Mouse (Mus musculus) hindbrain, embryonic 13.5 days (tissue): ENCODE measurements around the gene Cep57. TPM values are rescaled to one million over a fixed set of nuclear protein-coding genes. Genes with fewer than 3 reads are reported as not detected.
"Not testable (repeated sequence)": the region's sequence is repeated elsewhere in the genome, so short reads cannot be mapped to it uniquely, and the experiment has no call there.

ENCODE experiments used
- ATAC-seq: fragments of 200-750 bp; cut with Nextera tagmentation; 2 replicates; pipeline ENCODE4 v1.8.0; 2017; ENCODE audit warnings: moderate TSS enrichment; ENCODE audit not compliant: low FRiP score
- H3K27ac ChIP-seq: fragments of 300-500 bp; sonication (generic); 2 replicates; pipeline ENCODE4 v1.5.1; 2015; ENCODE audit warnings: inconsistent platforms, mild to moderate bottlenecking, moderate library complexity
- H3K27me3 ChIP-seq: fragments of 300-500 bp; sonication (generic); 2 replicates; pipeline ENCODE4 v1.6.1; 2015; ENCODE audit warnings: mild to moderate bottlenecking, inconsistent platforms
- H3K36me3 ChIP-seq: fragments of 300-500 bp; sonication (generic); 2 replicates; pipeline ENCODE4 v1.6.1; 2015; ENCODE audit warnings: mild to moderate bottlenecking, inconsistent platforms
- H3K4me1 ChIP-seq: fragments of 300-500 bp; sonication (generic); replicated peaks from 2 replicates; pipeline ENCODE4 v1.6.1; 2015; ENCODE audit warnings: inconsistent platforms
- H3K4me2 ChIP-seq: fragments of 300-500 bp; sonication (generic); 2 replicates; pipeline ENCODE4 v1.6.1; 2015; ENCODE audit warnings: inconsistent platforms, mild to moderate bottlenecking, moderate library complexity
- H3K4me3 ChIP-seq: fragments of 300-500 bp; sonication (generic); 2 replicates; pipeline ENCODE4 v1.5.1; 2015; ENCODE audit warnings: mild to moderate bottlenecking, inconsistent platforms
- H3K9ac ChIP-seq: fragments of 300-500 bp; sonication (generic); 2 replicates; pipeline ENCODE4 v1.6.1; 2015; ENCODE audit warnings: mild to moderate bottlenecking, inconsistent platforms
- H3K9me3 ChIP-seq: fragments of 300-500 bp; sonication (generic); 2 replicates; pipeline ENCODE4 v1.6.1; 2016; ENCODE audit warnings: inconsistent platforms
- WGBS: fragments of 180-500 bp; shearing (Covaris S2); methylation state at CpG from one replicate; pipeline ENCODE4 v1.1.7; 2015; 5-methylcytosine and 5-hydroxymethylcytosine counted together
- polyA plus RNA-seq: library from polyadenylated mRNA; unstranded; fragments of >200 nt; fragmentation: Nextera tagmentation; extraction: Ambion mirVana; gene quantifications from 2 replicates; pipeline ENCODE4 v1.2.1, GENCODE M21; 2015

Cep57 gene
- polyA plus RNA-seq, 1 experiment from 2014 or later, result 41.9 TPM

DNA sequence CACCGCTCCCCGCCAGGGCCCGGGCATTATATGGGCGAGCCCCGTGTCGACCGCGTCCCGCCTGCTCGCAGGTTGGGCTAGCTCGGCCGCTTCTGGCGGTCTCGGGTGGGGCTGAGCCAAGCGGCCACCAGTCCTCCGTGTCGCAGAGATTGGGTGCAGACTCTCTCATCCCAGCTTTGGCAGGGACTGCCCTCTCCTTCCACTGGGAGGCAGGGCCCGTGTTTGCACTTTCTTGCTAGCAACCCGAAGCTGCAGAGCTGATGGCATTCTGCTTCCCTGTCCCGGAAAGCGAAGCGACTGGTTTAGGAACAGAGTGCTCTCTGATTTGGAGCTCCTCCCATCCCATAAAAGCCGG is 1.2 kb upstream of the Cep57 start:
- ATAC-seq, result peak; percentile 34

DNA sequence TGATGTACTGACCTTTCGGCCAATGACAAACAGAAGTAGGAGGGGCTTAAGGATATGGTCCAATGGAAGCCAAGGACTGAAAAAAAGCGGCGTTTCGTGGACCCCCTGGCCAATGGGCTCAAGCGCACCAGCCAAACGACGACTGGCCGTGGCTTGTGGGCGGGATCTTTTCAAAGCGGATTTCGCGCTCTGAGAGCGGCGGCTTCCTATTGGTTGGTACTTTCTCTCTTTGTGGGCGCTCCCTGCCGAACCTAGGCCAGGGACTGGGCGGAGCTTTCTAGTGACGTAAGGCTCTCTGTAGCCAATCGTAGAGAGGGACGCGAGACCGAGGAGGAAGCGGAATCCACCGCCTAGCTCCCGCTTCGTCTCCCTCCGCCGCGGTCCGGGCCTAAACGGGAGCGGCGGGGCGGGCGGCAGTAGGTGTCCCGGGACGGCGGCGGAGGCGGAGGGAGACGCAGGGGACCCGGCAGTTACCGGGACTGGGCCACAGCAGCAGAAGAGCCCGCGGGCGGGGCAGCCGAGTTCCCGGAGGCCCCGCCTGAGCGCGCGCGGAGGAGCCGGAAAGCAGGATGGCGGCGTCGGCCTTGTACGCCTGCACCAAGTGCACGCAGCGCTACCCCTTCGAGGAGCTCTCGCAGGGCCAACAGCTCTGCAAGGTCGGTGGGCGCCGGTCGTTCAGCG is 639 bp upstream of the Cep57 start, which contains the start of gene Fam76b:
Gene Fam76b (plus strand): TSS at position 311 of the 681 bp plus-strand sequence.
- peak; percentile 96 for ATAC-seq
- Histone ChIP-seq H3K27me3 (no peaks in the 10 kb centered on the region), H3K4me3 (peak within 1 kb of the TSS; percentile 84), H3K4me2 (peak within 1 kb of the TSS; percentile 83), H3K9me3 (no peaks in the 10 kb centered on the region), H3K27ac (peak within 1 kb of the TSS; percentile 99), H3K36me3 (peaks cover 20% of the 10 kb centered on the region), H3K9ac (peak within 1 kb of the TSS; percentile 94), H3K4me1 (peaks cover 30% of the 10 kb centered on the region)
- under 1% methylated on average over 67 of the region's 67 CpGs for WGBS

More for the DNA sequence above, 1.2 kb upstream of the Cep57 start:
- no peaks in the 10 kb centered on the region for H3K9me3 ChIP-seq
- H3K9ac ChIP-seq, result peak overlapping the region; percentile 94
- under 1% methylated on average over 23 of the region's 23 CpGs for WGBS
- H3K4me3 ChIP-seq, result peak overlapping the region; percentile 84
- peak overlapping the region; percentile 99 for H3K27ac ChIP-seq
- H3K36me3 ChIP-seq, result peaks cover 23% of the 10 kb centered on the region
- H3K4me2 ChIP-seq, result peak overlapping the region; percentile 83
- H3K4me1 ChIP-seq, result peaks cover 28% of the 10 kb centered on the region
- H3K27me3 ChIP-seq, result no peaks in the 10 kb centered on the region

DNA sequence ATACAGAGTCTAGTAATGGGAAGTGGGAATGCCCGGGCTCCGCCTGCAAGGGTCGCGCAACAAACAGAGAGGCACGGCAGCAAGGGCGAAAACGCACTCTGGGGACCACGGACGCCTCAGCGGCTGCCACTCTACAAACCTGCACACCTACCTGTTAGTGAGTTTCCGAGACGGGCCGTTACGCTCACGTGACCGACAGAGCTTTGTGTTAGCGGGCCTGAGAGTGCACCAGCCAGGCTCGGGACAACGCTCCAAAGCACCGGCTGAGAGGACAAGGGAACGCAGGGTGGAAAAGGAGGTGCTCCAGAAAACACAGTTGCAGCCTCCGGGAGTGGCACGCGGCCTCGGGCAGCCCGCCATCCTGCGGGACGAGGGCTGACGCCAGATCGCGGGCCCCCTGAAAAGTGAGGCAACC is 509 bp downstream of the Cep57 start:
- Histone ChIP-seq H3K9ac (peak overlapping the region; percentile 90), H3K4me3 (peak overlapping the region; percentile 84), H3K27me3 (no peaks in the 10 kb centered on the region), H3K4me1 (peaks cover 33% of the 10 kb centered on the region), H3K27ac (peak overlapping the region; percentile 97), H3K9me3 (no peaks in the 10 kb centered on the region), H3K4me2 (peak overlapping the region; percentile 75), H3K36me3 (peaks cover 10% of the 10 kb centered on the region)
- peak; percentile 18 for ATAC-seq
- WGBS, result under 1% methylated on average over 31 of the region's 31 CpGs

DNA sequence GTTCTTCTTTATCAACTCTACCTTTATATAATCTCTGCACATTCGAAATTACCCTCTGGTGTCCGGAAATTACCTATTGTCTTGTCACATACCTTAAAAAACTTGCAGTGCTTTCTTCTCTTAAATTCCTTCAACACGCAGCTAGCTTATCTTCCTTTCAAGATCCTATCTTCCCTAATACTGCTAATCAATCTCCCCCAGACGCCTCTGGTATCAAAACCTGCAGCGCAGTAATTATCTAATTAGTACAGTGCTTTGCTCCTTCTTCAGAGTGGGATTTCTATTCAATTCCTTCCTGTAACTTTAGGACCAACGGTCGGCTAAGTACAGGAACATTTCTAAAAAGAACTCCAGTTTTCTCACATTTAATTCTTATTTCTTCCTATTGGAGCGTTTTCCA is 1.0 kb downstream of the Cep57 start:
- H3K27me3 ChIP-seq, result no peaks in the 10 kb centered on the region
- peak overlapping the region; percentile 84 for H3K4me3 ChIP-seq
- peak overlapping the region; percentile 75 for H3K4me2 ChIP-seq
- H3K9ac ChIP-seq, result peak overlapping the region; percentile 90
- 5% methylated on average over 8 of the region's 8 CpGs for WGBS
- H3K27ac ChIP-seq, result peak overlapping the region; percentile 97
- peaks cover 33% of the 10 kb centered on the region for H3K4me1 ChIP-seq
- H3K9me3 ChIP-seq, result no peaks in the 10 kb centered on the region
- H3K36me3 ChIP-seq, result peaks cover 8% of the 10 kb centered on the region
- no peak for ATAC-seq

DNA sequence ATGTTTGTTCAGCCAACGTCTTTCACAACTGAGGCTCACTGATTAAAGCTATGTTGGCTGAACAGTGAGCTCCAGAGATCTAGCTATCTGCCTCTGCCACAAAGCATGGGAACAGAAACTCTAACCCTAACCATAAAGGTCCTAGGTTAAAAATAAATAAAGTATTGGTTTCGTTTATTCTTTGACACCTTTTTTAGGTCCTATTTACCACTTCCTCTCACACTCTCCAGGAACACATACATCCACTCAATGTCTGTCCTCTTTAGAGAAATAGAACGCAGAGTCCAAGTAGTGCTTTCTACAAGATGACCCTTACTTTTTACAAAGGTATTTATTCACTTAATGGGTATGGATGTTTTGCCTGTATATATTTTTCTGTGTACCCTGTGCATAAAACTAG is 6.1 kb downstream of the Cep57 start:
- Histone ChIP-seq H3K27me3 (no peaks in the 10 kb centered on the region), H3K4me1 (peaks cover 21% of the 10 kb centered on the region), H3K4me3 (no peak overlapping the region), H3K36me3 (peaks cover 48% of the 10 kb centered on the region), H3K27ac (no peak overlapping the region), H3K9me3 (no peaks in the 10 kb centered on the region), H3K4me2 (no peak overlapping the region), H3K9ac (no peak overlapping the region)
- no peak for ATAC-seq
- 94% methylated on average over 3 of the region's 3 CpGs for WGBS

DNA sequence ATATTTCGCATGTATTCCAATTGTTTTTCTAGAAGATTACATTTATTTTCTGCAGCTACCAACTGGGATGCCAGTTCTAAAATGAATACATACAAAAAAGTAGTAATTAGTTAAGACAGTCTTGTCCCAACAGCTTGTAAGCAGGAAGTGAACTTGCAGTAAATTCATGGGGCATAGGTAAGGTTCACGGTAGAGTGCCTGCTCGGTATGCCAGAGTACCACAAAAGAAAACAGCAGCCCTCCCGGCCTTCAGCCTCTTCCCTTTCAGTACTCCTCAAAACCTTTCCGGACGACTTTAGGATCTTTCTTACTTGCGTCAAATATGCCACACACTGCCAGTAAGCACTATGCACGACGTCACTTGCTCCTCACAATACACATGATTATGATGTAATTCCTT is 8.5 kb downstream of the Cep57 start:
- ATAC-seq, result no peak
- no peak overlapping the region for H3K27ac ChIP-seq
- WGBS, result 89% methylated on average over 9 of the region's 9 CpGs
- H3K4me3 ChIP-seq, result no peak overlapping the region
- H3K4me1 ChIP-seq, result 0 out of 2 replicates have a peak, but pooled peaks cover 5% of the 10 kb centered on the region
- H3K4me2 ChIP-seq, result no peak overlapping the region
- H3K9me3 ChIP-seq, result no peaks in the 10 kb centered on the region
- no peaks in the 10 kb centered on the region for H3K27me3 ChIP-seq
- H3K36me3 ChIP-seq, result peaks cover 63% of the 10 kb centered on the region
- H3K9ac ChIP-seq, result no peak overlapping the region

DNA sequence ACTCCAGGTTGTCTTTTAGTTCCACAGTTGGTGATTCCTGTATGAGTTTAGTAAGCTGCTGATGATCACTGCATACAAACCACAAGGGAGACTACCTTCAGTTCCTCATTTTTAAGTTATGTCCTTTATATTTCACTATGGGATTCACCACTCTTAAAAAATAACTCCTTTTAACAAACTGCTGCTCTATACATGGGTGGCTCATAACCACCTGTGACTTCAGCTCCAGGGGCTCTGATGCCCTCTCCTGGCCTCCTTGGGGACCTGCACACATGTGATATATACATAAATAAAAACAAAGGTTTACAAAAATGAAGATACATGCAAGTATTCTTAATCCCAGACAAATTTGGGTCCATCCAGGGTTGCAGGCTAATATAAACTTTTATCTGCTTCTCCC is 17.0 kb downstream of the Cep57 start:
- no peak for ATAC-seq
- Histone ChIP-seq H3K27me3 (no peaks in the 10 kb centered on the region), H3K36me3 (peaks cover 71% of the 10 kb centered on the region), H3K4me1 (no peaks in the 10 kb centered on the region), H3K4me3 (no peak overlapping the region), H3K27ac (no peak overlapping the region), H3K9ac (no peak overlapping the region), H3K4me2 (no peak overlapping the region), H3K9me3 (no peaks in the 10 kb centered on the region)

DNA sequence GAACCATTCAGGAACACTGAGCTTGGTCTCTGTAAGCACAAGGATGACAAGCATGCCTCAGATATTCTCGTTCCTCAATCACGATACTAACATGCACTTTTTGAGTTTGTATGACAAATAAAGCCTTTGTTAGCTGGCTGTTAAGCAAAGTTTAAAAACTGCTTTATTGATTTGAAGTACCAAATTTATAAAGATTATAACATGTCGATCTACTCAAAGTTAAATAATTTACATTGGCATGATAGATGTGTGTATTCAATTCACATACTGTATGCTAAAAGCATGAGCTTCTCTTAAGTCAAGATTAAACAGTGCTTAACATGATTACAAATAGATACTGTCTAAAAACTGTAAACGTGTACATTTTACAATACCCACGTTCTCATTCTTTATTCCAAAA is 19.2 kb downstream of the Cep57 start:
- Histone ChIP-seq H3K4me3 (no peak overlapping the region), H3K27me3 (no peaks in the 10 kb centered on the region), H3K9ac (no peak overlapping the region), H3K4me1 (no peaks in the 10 kb centered on the region), H3K27ac (no peak overlapping the region), H3K4me2 (no peak overlapping the region), H3K9me3 (no peaks in the 10 kb centered on the region), H3K36me3 (peaks cover 79% of the 10 kb centered on the region)
- no peak for ATAC-seq
- 94% methylated on average over 5 of the region's 5 CpGs for WGBS

DNA sequence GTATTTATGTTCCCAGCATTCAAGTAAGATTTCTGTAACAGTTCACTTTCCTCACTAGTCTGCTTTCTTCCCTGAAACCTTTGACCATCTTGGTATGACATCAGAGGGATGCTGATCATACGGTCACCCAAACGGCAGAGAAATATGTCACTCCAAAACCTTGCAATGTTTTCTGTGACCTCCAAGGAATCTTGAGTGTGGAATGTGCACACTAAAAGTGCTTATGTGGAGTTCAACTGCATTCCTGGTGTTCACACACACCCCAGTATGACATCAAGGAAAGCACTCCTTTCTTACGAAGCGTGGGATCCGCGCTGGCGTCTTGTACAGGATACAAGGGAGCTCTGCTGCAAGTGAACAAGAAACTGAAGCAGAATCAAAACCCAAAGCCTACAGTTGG is 20.1 kb downstream of the Cep57 start:
- Histone ChIP-seq H3K4me2 (no peak overlapping the region), H3K9me3 (no peaks in the 10 kb centered on the region), H3K36me3 (peaks cover 73% of the 10 kb centered on the region), H3K27ac (no peak overlapping the region), H3K27me3 (no peaks in the 10 kb centered on the region), H3K9ac (no peak overlapping the region), H3K4me1 (no peaks in the 10 kb centered on the region), H3K4me3 (no peak overlapping the region)
- ATAC-seq, result no peak
- WGBS, result 92% methylated on average over 7 of the region's 7 CpGs

DNA sequence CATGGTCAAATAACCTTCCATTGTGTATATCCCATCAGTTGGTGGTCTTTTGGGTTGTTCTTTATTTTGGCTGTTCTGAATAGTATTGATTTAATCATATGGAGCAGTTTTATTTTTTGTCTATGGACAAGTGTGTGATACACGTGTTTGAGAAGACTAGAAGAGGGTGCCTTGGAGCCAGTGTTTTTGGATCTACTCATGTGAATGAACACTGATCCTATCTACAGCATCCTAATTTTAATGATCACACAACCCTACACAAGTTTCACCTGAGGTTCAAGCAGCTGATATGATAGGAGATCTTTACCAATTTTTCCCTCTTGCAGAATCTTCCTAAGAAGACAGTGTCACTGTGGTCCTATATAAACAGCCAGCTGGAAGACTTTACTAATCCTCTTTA is 22.4 kb downstream of the Cep57 start:
- Histone ChIP-seq H3K9ac (no peak overlapping the region), H3K27ac (no peak overlapping the region), H3K36me3 (peaks cover 69% of the 10 kb centered on the region), H3K4me2 (no peak overlapping the region), H3K4me3 (no peak overlapping the region), H3K9me3 (no peaks in the 10 kb centered on the region), H3K4me1 (no peaks in the 10 kb centered on the region), H3K27me3 (no peaks in the 10 kb centered on the region)
- ATAC-seq, result no peak
- 87% methylated on average over 1 of the region's 1 CpGs for WGBS

DNA sequence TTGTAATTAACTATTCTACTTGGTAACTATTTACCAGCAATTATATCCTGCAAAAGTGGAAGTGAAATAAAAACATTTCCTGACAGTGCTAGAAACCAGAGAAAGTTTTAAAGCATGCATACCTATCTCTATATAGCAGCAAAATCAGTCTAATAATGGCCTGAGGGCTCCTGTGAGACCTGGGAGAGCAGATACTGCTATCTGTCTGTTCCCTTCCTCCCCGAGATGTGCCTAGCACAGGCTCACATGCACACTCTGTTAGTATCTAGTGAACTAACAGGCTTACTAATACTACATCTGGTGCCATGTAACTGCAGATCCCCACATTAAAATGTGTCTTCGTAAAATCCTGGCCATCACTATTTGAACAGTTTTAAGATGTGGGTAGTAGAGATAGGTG is 32.2 kb downstream of the Cep57 start:
- Histone ChIP-seq H3K4me1 (no peaks in the 10 kb centered on the region), H3K4me3 (no peak overlapping the region), H3K4me2 (no peak overlapping the region), H3K36me3 (peaks cover 54% of the 10 kb centered on the region), H3K27ac (no peak overlapping the region), H3K9ac (no peak overlapping the region), H3K9me3 (no peaks in the 10 kb centered on the region), H3K27me3 (no peaks in the 10 kb centered on the region)
- WGBS, result 98% methylated on average over 2 of the region's 2 CpGs
- ATAC-seq, result no peak

DNA sequence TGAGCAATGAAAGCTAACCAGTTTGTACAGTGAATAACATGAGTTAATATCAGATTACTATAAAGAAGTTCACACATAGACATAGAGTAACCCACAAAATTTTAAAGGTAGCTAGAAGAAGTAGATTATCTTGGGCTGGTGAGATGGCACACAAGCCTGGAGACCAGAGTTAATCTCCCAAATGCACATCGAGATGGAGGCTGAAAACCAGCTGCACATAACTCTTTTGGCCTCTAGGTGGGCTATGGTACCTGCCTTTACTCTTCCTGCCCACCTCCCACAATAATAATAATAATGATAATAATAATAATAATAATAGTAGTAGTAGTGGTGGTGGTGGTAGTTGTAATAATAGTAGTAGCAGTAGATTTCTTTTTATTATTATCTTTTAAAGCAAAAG is 32.6 kb downstream of the Cep57 start:
- H3K4me1 ChIP-seq, result no peaks in the 10 kb centered on the region
- 88% methylated on average over 1 of the region's 1 CpGs for WGBS
- no peaks in the 10 kb centered on the region for H3K9me3 ChIP-seq
- no peak for ATAC-seq
- H3K9ac ChIP-seq, result no peak overlapping the region
- peaks cover 54% of the 10 kb centered on the region for H3K36me3 ChIP-seq
- H3K4me3 ChIP-seq, result no peak overlapping the region
- H3K27ac ChIP-seq, result no peak overlapping the region
- H3K27me3 ChIP-seq, result no peaks in the 10 kb centered on the region
- H3K4me2 ChIP-seq, result no peak overlapping the region

DNA sequence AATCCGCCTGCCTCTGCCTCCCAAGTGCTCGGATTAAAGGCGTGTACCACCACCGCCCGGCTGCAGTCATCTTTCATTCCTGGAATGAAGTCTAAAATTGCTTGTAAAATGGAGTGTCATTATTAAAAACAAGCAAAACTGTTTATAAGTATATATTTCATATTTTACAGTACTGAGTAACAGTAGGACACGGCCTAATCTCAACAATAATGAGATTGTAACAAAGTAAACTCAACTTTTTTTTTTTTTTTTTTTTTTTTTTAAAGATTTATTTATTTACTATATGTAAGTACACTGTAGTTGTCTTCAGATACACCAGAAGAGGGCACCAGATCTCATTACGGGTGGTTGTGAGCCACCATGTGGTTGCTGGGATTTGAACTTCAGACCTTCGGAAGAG is 36.0 kb downstream of the Cep57 start:
- not testable (repeated sequence) for H3K27ac ChIP-seq, H3K27me3 ChIP-seq, H3K9ac ChIP-seq, ATAC-seq, H3K4me3 ChIP-seq, H3K4me2 ChIP-seq, H3K4me1 ChIP-seq, H3K9me3 ChIP-seq
- peaks cover 55% of the 10 kb centered on the region for H3K36me3 ChIP-seq
- 98% methylated on average over 7 of the region's 8 CpGs for whole genome bisulfite sequencing
